Mouse (Mus musculus) Muller cell, postnatal 12 days (primary cell): ENCODE measurements around the gene Cdyl.
A peak's percentile ranks its signal among the peaks of the same experiment; 100 is the strongest.
"Not testable (repeated sequence)": the region's sequence is repeated elsewhere in the genome, so short reads cannot be mapped to it uniquely, and the experiment has no call there.

Source experiments
- DNase-seq: peaks from one replicate; pipeline ENCODE4 v3.0.0-alpha.2; 2015; ENCODE audit errors: inconsistent ontology term

Cdyl gene

DNA sequence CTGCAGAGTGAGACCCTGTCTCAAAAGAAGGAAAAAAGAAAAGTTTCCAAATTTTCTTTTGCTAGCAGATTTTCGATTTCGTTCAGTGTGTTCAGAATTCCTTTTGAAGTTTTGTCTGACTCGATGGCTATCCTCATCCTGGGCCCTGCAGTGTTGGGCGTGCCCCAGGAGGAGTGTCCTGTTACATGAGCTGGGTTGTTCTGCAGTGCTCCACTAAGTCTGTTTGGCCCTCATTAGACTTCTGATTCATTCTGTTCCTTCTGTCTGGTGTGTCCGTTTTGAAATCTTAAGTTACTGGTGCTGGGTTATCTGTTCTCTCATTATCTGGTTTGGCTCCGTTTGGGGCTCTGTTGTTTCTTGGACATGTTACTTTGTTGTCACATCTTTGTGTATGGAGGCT is 174.3 kb downstream of the Cdyl start:
- no peak for DNase-seq

DNA sequence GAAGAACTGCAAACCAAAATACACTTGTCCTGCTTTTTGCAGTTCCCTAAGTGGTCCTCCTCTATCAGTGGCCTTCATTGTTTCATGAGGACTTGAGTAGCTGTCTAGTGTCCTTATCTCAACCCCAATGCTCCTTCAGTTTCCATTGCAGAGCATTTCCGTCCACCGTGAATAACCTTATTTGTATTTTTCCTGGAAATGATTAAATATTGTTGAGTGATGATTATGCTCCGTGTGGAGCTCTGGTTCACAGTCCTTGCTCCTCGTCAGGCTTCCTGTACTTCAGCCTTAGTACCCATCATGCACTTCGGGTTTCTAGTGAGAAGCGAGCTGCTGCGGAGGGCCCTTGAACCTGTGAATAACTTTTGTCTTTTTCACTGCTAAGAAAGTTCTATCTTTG is 176.0 kb downstream of the Cdyl start:
- DNase-seq, result no peak

DNA sequence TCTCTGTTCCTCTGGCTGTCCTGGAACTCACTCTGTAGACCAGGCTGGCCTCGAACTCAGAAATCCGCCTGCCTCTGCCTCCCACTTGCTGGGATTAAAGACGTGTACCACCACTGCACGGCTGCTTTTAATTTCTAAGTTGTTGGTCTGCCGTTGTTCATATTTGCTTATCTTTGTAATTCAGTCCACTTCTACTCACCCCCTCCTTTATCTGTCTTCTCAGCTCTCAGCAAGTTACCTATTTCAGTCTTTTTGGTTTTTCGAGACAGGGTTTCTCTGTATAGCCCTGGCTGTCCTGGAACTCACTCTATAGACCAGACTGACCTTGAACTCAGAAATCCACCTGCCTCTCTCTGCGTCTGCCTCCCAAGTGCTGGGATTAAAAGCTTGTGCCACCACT is 176.9 kb downstream of the Cdyl start:
- DNase-seq, result not testable (repeated sequence)

DNA sequence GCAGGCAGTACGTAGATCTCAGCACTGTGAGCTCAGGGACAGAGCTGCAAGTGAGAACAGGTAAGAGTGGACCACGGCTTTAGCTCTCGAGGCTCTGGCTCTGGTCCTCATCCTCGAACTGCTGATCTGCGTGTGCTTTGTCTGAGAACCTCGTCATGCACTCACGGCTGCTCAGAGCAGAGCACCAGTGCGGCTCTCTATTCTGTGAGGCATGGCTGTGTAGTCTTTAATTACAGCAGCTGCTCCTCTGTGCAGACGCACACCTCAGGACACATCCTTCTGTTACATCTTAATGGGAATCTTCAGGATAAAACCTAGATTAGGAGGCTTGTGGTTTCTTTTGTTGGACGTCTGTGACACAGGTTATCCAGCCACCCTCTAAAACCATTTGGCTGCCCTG is 180.5 kb downstream of the Cdyl start:
- no peak for DNase-seq

DNA sequence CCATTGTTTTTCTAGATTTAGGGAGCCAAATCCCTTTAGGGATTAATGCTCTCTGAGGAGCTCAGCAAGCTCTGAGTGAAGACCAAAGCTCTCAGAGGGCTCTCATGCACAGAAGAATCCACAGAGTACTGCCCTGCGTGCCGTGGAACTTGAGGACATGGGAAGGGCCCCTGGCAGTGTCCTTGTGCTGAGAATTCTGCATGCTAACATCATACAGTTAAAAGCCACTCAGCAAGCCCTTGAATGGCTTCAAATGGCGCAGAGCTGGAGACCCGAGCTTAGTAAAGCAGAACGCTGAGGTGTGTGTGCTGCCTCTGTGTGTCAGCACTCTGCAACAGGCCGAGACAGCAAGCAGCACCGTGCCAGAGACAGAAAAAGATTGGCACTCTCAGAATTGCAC is 183.8 kb downstream of the Cdyl start:
- no peak for DNase-seq

DNA sequence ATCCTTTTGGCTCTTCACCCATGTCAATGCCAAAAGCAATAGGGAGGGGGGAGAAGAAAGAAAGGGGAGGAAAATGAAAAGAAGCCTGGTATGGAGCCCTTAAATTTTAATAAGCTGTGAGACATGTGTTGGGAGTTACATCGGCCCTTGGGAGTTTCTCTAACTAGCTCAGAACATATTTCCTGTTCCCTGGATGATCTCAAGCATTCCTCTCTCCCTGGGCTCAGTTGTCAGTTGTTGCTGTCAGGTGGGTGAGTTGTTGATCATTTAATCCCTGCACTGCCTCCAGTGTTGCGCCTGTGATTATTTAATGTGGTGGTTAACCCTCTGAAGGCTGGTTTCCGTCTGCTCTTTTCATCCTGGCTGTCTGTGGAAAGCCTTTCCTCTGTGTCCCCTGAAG is 185.7 kb downstream of the Cdyl start:
- no peak for DNase-seq

DNA sequence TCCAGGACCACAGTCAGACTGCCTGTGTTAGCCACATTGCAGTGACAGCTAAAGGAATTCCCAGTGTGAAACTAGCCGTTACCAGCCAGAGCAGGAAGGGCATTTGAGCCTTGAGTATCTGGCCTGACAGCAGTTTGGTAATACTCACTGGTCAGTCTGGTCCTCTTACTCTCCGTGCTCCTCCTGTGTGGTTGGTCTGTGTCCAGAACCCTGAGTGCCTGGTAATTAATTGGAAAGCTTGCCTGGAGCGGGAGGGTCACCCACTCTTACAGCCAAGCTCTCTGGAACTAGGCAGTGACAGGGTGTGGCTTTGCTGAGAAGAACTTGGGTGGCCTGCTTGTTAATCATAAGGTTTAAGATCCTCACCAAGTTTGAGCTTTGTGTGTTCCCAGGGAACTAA is 189.1 kb downstream of the Cdyl start:
- peak; percentile 80 for DNase-seq

DNA sequence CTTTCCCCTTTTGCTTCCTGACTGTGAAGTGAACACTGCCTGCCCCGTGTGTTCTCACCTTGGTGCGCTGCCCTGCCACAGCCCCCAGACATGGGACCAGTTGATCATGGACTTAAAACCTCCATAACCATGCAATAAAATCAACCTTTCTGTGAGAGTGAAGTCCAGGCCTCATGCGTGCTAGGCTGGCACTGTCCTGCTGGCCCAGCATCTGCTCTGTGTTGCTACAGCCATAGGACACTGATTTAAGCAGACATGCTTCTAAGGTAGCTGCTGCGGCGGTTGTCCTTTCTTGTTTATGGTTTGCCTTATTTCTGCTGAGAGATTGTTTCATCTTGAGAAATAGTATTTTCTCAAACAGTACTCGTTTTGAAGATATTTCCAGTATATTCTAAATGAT is 191.9 kb downstream of the Cdyl start:
- no peak for DNase-seq

DNA sequence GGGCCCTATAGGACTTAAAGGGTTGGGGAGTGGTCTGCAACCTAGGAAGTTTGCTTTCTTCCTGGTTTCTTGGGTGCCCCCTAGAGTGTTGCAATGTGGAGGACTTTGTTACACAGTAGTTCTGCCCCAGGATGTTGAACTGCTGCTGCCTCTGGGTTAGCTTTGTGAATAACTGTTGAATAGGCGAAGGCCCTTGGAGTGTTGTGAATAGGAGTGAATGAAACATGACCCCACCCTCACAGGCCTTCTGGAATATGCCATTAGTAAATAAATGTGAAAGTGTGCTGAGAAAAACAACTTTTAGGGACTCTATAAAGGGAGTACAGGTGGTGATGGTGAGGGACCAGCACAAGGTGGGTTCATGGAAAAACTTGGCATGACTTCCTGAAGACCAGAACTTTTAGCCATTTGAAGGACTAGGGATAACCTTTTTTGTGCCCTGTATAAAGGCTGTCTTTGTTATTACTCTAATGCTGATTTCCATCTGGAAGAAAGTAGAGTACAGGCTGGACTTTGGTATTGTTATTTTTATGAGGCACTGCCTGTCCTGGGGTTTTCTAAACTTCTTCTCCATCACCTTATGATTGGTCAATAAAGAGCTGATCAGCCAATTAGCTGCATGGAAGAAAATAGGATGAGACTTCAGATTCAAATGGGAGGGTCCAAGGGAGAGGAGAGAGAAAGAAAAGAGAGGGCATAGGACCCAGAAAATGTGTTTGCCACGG is 193.4 kb downstream of the Cdyl start:
- DNase-seq, result no peak

DNA sequence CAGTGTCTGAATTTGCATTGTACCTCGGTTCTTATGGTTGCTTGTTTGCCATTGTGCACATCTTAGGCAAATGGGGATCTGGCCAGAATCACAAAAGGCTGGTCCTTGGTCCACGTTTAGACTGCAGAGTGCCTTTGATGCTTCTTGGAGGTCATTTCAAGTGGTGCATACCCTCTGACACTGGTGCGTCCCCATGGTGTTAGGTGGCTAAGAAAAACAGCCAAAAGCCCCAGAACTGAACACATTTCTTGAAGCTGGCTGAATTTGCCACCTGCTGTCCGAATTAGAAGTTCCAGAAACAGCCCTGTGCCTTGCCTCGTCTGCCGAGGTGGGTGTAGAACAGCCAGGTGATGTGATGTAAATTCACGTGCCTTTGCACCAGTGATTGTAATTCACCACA is 197.9 kb downstream of the Cdyl start:
- DNase-seq, result no peak

DNA sequence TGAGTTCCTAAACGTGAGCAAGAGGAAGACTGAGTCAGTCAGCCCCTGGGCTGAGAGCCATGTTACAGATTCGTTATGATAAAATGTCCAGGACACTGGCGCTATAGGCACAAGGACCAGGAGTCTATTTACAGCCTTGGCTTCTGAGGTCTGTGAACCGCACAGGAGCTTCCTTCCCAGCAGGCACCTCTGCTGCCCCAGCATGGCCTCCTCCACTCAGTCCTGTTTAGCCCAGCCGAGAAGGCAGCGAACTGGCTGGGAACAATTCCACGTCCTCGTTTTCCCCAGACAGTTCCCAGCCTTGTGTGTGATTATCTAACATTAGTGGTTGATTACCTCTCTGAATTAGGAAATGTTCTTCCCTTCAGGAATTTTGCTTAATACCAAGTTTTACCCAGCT is 201.3 kb downstream of the Cdyl start:
- DNase-seq, result no peak

DNA sequence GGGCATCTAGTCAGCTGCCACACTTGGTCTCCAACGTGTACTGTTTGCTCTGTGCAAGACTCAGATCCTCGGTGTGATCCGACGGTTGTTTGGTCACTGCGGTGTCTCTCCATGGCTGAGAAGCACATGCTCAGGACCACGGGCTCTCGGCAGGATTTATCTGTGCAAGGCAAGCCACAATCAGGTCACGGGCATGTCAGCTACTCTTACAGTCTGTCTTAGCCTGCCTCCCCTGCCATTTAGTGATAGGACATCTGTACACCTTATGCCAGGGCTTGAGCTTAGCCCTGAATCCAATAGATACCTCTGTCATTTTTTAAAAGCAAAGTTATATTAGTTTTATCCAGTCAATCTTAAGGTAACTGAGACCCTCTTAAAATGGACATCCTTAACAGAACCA is 211.0 kb downstream of the Cdyl start:
- no peak for DNase-seq

DNA sequence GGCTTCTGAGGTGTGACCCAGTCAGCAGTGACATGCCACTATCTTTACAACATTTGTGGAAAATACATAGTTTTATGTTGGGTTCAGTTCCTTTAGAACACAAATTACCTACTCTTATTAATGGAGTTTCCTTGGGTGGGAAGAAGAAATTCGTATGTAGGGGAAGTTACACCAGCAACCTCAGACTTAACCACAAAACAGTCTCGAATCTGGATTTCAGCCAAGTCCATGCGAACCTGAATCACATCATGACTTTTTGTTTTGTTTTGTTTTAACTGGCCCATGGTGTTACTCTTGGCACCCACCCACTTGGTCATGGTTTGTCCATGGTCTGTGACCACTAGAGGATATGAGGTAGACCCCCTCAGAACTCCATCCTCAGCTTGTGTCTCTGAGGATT is 211.5 kb downstream of the Cdyl start:
- no peak for DNase-seq

DNA sequence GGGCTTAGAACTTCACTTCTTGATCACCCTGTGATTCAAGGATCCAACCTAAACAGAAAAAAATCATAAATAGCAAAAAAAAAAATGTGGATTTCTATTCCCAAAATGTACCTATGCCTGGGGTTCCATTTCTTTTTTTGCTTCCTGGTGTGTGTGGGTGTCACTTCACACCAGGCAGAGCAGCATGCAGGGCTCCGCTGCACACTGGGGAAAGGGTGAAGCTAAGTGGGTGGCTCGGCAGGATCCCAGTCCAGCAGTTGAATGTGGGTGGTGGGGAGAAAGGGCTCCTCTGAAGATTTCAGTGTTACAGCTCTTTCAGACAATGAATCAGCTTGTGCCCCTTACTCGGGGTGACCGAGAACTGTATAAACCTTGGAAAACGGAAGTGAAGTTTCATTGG is 215.8 kb downstream of the Cdyl start:
- no peak for DNase-seq

DNA sequence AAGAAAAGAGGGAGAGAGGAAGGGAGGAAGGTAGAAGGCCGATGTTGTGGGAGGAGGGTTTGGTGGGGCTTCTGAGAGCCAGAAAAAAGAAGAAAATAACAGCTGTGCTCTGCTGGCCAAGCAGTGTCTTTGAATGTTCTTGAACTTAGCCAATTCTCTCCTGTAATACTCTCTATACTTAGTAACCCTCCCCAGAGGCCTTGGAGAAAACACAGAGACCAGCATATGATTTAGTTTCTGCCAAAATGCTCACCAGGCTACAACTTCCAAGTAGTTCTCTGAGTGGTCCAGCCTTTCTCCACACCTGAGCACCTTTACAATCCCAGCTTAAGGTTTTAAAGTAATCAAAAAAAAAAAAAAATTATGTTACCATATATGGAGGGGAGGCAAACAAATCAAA is 218.6 kb downstream of the Cdyl start:
- DNase-seq, result no peak

DNA sequence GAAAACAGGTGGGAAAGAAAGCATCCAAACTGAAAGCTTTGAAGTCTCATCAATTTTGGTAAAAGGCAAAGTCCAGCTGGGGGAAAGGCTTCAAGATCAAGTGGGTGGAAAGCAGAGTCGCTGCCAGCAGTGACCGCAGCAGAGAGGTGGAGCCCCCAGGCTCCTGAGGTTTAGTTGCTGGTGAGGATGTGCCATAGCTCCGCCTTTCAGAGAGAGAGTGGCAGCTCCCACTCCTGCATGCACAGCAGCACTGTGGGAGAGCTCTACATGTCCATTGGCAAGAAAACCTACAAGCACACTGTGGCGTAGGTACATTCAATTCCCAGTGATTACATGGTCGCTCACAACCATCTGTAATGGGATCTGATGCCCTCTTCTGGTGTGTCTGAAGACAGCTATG is 219.4 kb downstream of the Cdyl start:
- peak; percentile 12 for DNase-seq

DNA sequence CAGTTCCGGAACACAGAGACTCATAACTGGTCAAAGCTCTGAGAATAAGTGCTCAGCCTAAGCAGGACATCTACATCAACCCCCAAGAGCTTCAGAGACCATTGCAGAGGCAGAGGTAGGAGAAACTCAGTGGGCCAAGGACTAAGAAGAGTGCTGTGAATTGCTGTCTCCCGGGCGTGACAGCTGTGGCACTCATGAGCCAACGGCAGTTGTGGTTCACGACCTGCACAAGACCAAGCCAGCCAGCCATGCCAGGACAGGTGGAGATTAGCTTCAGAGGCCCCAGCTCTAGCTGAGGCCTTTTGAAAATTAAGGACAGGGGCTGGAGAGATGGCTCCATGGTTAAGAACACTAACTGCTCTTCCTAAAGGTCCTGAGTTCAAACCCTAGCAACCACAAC is 219.9 kb downstream of the Cdyl start:
- DNase-seq, result no peak

DNA sequence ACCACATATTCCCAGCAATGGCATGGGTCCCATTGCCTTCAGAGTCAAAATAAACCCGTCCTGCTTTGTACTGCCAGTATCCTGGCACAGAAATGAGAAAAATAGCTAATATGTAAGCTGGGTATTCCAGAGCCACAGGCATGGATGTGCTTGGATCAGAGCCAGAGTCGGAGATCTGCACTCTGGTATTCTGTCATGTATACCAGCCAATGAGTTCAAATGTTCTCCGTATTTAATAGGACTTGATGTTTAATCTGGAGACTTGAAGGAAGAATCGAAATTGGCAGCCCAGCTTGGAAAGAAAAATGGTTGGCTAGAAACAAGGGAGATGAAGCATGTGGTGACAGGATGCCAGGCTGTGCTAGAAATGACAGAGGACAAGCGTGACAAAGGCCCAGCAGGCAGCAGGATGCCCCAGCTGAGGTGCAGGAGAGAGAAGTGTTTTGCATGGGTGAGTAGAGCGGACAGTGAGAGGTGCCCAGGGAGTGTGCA is 221.0 kb downstream of the Cdyl start:
- no peak for DNase-seq

DNA sequence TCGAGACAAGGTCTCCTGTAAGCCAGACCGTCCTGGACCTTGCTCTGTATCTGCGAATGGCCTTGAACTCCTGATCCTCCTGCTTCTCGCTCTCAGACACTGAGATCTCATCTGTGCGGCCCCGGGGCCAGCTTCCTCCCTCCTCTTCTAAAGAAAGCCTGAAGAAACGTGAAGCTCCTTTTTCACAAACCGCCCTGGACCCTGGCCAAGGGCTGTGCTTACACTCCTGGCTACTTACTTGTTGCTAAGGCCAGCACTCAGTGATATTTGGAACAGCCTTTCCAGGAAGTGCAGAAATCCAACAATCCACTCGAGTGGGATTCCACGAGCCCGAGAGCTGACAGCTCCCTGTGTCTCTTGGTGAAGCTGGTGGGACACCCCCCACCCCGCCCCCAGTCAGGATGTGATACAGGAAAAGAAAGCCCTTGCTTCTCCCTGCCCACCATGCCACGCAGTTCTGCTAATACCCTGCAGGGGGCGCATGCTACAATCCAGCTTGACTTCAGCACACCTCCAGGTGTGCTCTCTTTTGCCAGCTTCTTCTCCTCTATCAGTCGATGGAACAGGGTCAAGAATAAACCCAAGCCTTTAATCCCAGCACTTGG is 226.6 kb downstream of the Cdyl start:
- no peak for DNase-seq

DNA sequence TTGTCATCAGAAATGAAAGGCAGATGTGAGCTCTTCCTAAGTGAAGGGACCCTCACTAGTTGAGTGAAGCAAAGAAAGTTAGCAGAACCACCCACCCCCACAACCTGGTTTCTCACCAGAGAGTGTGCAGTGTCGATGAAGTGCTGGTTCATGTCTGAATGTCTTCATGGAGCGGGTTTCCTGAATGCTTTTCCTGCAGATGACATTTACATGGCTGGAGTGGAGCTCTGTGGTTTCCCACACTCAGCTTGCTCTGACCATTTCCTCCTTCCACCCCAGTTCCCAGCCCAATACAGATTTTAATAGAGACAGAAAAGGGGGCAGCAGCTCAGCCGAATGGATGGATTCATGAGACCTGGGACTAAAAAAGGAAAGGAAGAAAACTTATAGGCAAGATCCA is 233.2 kb downstream of the Cdyl start:
- DNase-seq, result no peak

DNA sequence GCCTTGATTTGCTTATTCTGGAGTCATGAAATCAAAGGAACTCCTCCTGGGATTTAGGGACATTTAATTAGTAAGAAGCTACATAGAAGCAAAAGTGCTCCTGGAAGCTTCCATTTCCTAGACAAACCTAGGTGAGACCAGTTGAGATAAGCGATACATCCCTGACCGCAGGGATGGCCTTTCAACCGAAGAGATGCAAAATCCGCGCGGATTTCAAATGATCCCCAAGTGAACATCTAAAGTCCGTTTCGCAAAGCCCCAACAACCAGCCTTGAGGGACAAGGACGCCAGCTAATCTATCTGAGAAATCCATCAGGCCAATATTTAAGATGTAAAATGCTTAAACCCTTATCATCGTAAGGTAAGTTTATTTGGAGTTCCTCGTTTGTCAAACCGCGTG is 245.7 kb downstream of the Cdyl start:
- DNase-seq, result no peak

DNA sequence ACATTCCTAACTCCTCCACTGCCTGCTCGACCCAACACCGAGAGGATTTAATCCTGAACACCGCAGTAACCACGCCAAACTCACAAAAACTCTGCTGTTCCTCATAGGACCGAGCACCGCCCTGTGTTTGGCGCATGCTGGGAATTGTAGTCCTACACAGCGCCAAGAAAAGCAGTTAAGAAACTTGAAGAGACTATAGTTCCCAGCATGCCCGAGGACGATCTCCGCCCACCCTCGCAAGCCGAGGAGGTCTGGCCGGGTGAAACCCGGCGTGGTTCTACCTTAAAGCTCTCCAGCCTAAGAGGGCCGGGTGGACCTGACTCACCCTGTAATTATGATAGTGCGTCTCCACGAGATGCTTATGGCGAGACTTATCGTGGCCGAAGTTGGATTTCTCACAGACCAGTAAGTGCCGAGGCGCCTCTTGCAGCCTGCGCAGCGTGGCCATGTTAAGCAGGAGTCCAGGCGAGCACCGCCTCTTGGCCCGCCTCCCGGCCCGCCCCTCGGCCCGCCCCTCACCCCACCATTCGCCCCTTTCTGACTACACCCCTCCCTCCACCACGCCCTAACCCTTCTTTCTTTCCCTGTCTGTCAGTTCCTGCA is 246.3 kb downstream of the Cdyl start, which contains the start of gene Rpp40:
Rpp40 (minus strand) TSS at position 481 of the 603 bp plus-strand sequence.
- DNase-seq, result peak; percentile 95

DNA sequence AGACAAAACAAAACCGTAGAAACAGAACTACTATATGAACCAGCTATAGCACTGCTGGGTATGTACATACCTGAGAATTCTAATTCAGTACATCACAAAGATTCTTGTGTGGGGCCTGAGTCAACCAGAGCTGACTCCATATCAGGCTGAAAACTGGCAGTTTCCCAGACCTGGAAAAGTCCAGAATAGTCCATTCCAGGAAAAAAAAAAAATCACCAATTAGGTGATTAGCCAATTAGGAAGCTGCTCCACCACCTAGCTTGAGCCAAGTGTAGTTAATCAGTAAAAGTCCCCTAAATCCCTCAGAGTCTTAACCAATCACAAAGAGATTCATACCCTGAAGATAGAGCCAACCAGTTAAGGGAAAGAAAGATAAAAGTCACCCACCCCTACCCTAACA is 251.8 kb downstream of the Cdyl start:
- no peak for DNase-seq
